Mouse (Mus musculus): ENCODE measurements around the gene Ano1. TPM values are rescaled to one million over a fixed set of nuclear protein-coding genes. Genes with fewer than 3 reads are reported as not detected.

Gene Ano1
- polyA plus RNA-seq, 1 experiment, result 3.0 TPM

DNA sequence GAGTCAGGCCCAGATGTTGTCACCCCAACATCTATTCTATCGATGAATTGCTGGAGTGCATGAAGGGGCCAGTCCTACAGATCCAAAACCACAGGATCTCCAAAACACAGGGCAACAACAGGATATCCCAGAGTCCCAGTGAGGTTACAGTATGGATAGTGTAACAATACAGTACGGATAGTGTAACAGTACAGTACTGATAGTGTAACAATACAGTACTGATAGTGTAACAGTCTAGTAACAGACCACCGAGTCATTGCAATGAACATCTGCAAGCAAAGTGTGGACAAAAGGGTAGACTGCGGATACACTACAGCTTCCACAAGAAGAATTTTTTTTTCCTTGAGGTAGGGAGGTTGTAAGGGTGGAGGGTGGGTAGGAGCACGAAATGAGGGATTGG lies 210.4 kb downstream of the Ano1 start:
- no peak for TF ChIP-seq CTCF (IDR thresholded peaks at IDR 0.05; ENCODE audit: extremely low read depth, insufficient read depth, low read length)
- TF ChIP-seq POLR2A (IDR thresholded peaks at IDR 0.05; ENCODE audit: extremely low read depth, insufficient read depth, low read length), result no peak
- Histone ChIP-seq H3K27ac (ENCODE audit: insufficient read depth, low read length) (no peak overlapping the region), H3K4me3 (ENCODE audit: insufficient read depth, low read length) (no peak overlapping the region), H3K4me1 (ENCODE audit: control insufficient read depth, insufficient read depth, low read length) (peaks cover 2% of the 10 kb centered on the region)

DNA sequence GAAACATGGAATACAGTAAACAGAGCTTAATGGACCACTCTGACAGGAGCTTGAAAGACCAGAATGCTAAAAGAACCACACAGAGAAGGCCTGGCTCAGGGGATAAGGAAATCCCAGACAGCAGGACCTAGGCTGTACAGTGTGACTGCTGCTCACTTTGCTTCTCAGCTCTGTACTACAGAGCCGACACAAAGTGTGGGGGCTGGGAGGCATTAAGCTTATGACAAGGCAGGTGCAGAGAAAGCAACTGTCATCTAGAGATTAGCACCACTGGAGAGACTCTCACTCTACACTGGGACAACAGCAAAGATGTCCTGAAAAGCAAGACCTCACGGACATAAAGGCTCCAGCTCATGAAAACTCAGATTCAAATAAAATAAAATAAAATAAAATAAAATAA lies 212.6 kb downstream of the Ano1 start:
- H3K27ac ChIP-seq (ENCODE audit: insufficient read depth, low read length), result no peak overlapping the region
- H3K4me3 ChIP-seq (ENCODE audit: insufficient read depth, low read length), result no peak overlapping the region
- no peaks in the 10 kb centered on the region; the same call in 1 of the 2 replicates for H3K4me1 ChIP-seq (ENCODE audit: control insufficient read depth, insufficient read depth, low read length)
- TF ChIP-seq POLR2A (IDR thresholded peaks at IDR 0.05; ENCODE audit: extremely low read depth, insufficient read depth, low read length) (no peak), CTCF (IDR thresholded peaks at IDR 0.05; ENCODE audit: extremely low read depth, insufficient read depth, low read length) (no peak)

Other genes starting within 250 kb of the Ano1 start
- gene Ppfia1, start 198.2 kb downstream of the Ano1 start, polyA plus RNA-seq (2012; rRNA removed), result 36.3 and 37.2 TPM in 2 replicates
- 2.4 TPM in 2 replicates for gene Fadd, start 169.5 kb downstream of the Ano1 start, polyA plus RNA-seq (2012; rRNA removed)
- gene Fgf3, start 86.1 kb upstream of the Ano1 start, polyA plus RNA-seq (2012; rRNA removed), result 0.34 and 0.65 TPM in 2 replicates
- not detected in 2 replicates for gene Fgf4, start 95.4 kb upstream of the Ano1 start, polyA plus RNA-seq (2012; rRNA removed)
- gene Fgf15, start 144.6 kb upstream of the Ano1 start, polyA plus RNA-seq (2012; rRNA removed), result not detected in 2 replicates
- 34.9 and 37.6 TPM in 2 replicates for gene LTO1, start 163.1 kb upstream of the Ano1 start, polyA plus RNA-seq (2012; rRNA removed)
- 27.7 and 28.2 TPM in 2 replicates for gene Ccnd1, start 188.0 kb upstream of the Ano1 start, polyA plus RNA-seq (2012; rRNA removed)